Mouse (Mus musculus): ENCODE measurements around the gene Sult3a1. TPM values are rescaled to one million over a fixed set of nuclear protein-coding genes. Genes with fewer than 3 reads are reported as not detected.

Sult3a1 gene
- not detected in 2 replicates for polyA plus RNA-seq (2012; rRNA removed; ENCODE audit: low replicate concordance)

DNA sequence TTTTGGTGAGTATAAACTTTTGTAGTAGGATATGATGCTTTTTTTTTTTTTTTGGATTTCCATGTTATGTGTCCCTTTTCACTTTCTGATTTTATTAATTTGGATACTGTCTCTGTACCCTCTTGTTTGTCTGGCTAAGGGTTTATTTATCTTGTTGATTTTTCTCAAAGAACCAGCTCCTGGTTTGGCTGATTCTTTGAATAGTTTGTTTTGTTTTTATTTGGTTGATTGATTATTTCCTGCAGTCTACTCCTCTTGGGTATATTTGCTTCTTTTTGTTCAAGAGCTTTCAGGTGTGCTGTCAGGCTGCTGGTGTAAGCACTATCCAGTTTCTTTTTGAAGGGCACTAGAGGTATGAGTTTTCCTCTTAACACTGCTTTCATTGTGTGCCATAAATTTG is at the start of gene Sult3a1:
Gene Sult3a1 (plus strand): TSS at position 301 of the 400 bp plus-strand sequence.

GRCm38 (mm10) chr10:33904530-33905481 is 47.3 kb downstream of the Sult3a1 start, which contains the start of gene Rsph4a:
Gene Rsph4a (plus strand): TSS chr10:33905111.

Other genes starting within 250 kb of the Sult3a1 start
- gene Clvs2, start 233.0 kb upstream of the Sult3a1 start, polyA plus RNA-seq (2012; rRNA removed; ENCODE audit: low replicate concordance), result not detected in 2 replicates
- not detected in 2 replicates for gene Sult3a2, start 71.0 kb upstream of the Sult3a1 start, polyA plus RNA-seq (2012; rRNA removed; ENCODE audit: low replicate concordance)
- 0.05 TPM in 1 of 2 replicates, not detected in the other for gene Rsph4a, start 47.4 kb downstream of the Sult3a1 start, polyA plus RNA-seq (2012; rRNA removed; ENCODE audit: low replicate concordance)
- 1.5 and 2.0 TPM in 2 replicates for gene Zup1, start 93.5 kb downstream of the Sult3a1 start, polyA plus RNA-seq (2012; rRNA removed; ENCODE audit: low replicate concordance)
- gene Rwdd1, start 161.9 kb downstream of the Sult3a1 start, polyA plus RNA-seq (2012; rRNA removed; ENCODE audit: low replicate concordance), result 29.9 and 45.7 TPM in 2 replicates
- not detected in 2 replicates for gene Trappc3l, start 179.9 kb downstream of the Sult3a1 start, polyA plus RNA-seq (2012; rRNA removed; ENCODE audit: low replicate concordance)
- not detected in 2 replicates for gene Calhm4, start 186.6 kb downstream of the Sult3a1 start, polyA plus RNA-seq (2012; rRNA removed; ENCODE audit: low replicate concordance)
- 0.07 and 0.09 TPM in 2 replicates for gene Calhm5, start 238.8 kb downstream of the Sult3a1 start, polyA plus RNA-seq (2012; rRNA removed; ENCODE audit: low replicate concordance)